Mouse (Mus musculus) midbrain, embryonic 11.5 days (tissue): ENCODE results near the gene 4930524B15Rik. TPM values are rescaled to one million over a fixed set of nuclear protein-coding genes. Genes with fewer than 3 reads are reported as not detected.
"Not testable (repeated sequence)": the region's sequence is repeated elsewhere in the genome, so short reads cannot be mapped to it uniquely, and the experiment has no call there.

Source experiments
- ATAC-seq: fragments of 200-750 bp; cut with Nextera tagmentation; 2 replicates; pipeline ENCODE4 v1.8.0; 2017; ENCODE audit warnings: moderate TSS enrichment, moderate library complexity; ENCODE audit not compliant: low FRiP score
- DNase-seq: peaks from one replicate; pipeline ENCODE4 v3.0.0; 2015; ENCODE audit warnings: low spot score; ENCODE audit errors: missing footprints
- H3K27ac ChIP-seq: fragments of 300-500 bp; sonication (generic); 2 replicates; pipeline ENCODE4 v1.5.1; 2014; ENCODE audit warnings: low read depth, low read length
- H3K27me3 ChIP-seq: fragments of 300-500 bp; sonication (generic); 2 replicates; pipeline ENCODE4 v1.6.1; 2014; ENCODE audit warnings: mild to moderate bottlenecking, low read length, moderate library complexity, mixed read lengths; ENCODE audit not compliant: control insufficient read depth, insufficient read depth
- H3K36me3 ChIP-seq: fragments of 300-500 bp; sonication (generic); 2 replicates; pipeline ENCODE4 v1.6.1; 2014; ENCODE audit warnings: mild to moderate bottlenecking, low read length, moderate library complexity, mixed read lengths; ENCODE audit not compliant: control insufficient read depth, insufficient read depth
- H3K4me1 ChIP-seq: fragments of 300-500 bp; sonication (generic); 2 replicates; pipeline ENCODE4 v1.6.1; 2014; ENCODE audit warnings: low read length; ENCODE audit not compliant: control insufficient read depth, insufficient read depth
- H3K4me2 ChIP-seq: fragments of 300-500 bp; sonication (generic); 2 replicates; pipeline ENCODE4 v1.6.1; 2014; ENCODE audit warnings: mild to moderate bottlenecking, moderate library complexity
- H3K4me3 ChIP-seq: fragments of 300-500 bp; sonication (generic); 2 replicates; pipeline ENCODE4 v1.5.1; 2014; ENCODE audit warnings: low read depth, low read length
- H3K9ac ChIP-seq: fragments of 300-500 bp; sonication (generic); 2 replicates; pipeline ENCODE4 v1.6.1; 2014; ENCODE audit warnings: low read length
- H3K9me3 ChIP-seq: fragments of 300-500 bp; sonication (generic); 2 replicates; pipeline ENCODE4 v1.6.1; 2016; ENCODE audit warnings: low read length; ENCODE audit not compliant: control insufficient read depth
- WGBS: fragments of 180-500 bp; shearing (Covaris S2); extraction: QIAGEN DNeasy Blood & Tissue Kit; methylation state at CpG from one replicate; pipeline ENCODE4 v1.1.7; 2014; 5-methylcytosine and 5-hydroxymethylcytosine counted together
- polyA plus RNA-seq: library from polyadenylated mRNA; unstranded; fragments of >200 nt; fragmentation: Nextera tagmentation; extraction: Ambion mirVana; gene quantifications from 2 replicates; pipeline ENCODE4 v1.2.1, GENCODE M21; 2014

The 4930524B15Rik gene
- polyA plus RNA-seq, 1 experiment from 2014 or later = 0.22 TPM

GRCm38 (mm10) chr11:31981830-31982229 is 16.4 kb downstream of the 4930524B15Rik start:
- Histone ChIP-seq H3K9ac (no peak overlapping the region), H3K36me3 (no peaks in the 10 kb centered on the region), H3K4me2 (no peak overlapping the region), H3K27ac (no peak overlapping the region), H3K4me3 (no peak overlapping the region), H3K4me1 (no peaks in the 10 kb centered on the region), H3K27me3 (no peaks in the 10 kb centered on the region), H3K9me3 (peaks cover 2% of the 10 kb centered on the region; the same call in 1 of the 2 replicates)
- DNase-seq (no peak), ATAC-seq (no peak)
- 89% methylated on average over 7 of the region's 7 CpGs for WGBS

DNA sequence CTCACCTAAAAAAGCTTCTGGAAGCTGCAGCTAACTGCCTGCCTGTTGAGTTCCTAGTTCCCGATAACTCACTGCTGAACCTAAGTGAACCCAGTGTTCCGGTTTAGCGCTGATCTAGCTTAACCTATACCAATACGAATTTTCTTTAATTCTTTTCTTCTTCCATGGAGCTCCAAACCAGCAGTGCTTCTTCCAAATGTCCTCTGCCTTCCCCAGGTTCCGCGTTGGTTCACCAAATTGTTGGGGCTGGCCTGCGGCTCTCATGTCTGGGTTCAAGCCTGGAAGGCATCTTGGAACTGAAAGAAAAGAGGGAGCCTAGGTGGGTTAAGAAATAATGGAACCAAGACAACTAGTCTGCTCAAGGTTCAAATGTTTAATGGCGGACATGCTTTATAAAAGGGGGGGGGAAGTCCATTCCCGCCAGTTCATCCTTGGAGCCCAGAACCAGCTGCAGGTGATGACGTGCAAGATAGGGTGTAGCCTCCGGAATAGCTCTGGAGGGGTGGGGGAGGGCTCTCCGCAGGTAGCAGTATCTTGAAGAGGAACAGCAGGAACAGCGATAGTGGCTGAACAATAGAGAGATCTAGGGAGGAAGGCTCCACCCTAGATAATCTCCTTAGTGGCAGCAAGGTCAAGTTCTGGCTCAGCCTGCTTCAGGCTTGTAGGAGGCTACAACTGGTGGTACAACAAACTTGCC is 17.0 kb downstream of the 4930524B15Rik start:
- not testable (repeated sequence) for ATAC-seq

GRCm38 (mm10) chr11:31983249-31983648 is 17.9 kb downstream of the 4930524B15Rik start:
- ATAC-seq (no peak), DNase-seq (no peak)
- Histone ChIP-seq H3K27ac (no peak overlapping the region), H3K9ac (no peak overlapping the region), H3K36me3 (no peaks in the 10 kb centered on the region), H3K9me3 (peaks cover 2% of the 10 kb centered on the region; the same call in 1 of the 2 replicates), H3K4me2 (no peak overlapping the region), H3K27me3 (no peaks in the 10 kb centered on the region), H3K4me3 (no peak overlapping the region), H3K4me1 (no peaks in the 10 kb centered on the region)

More for the DNA sequence above, 17.0 kb downstream of the 4930524B15Rik start:
- H3K27me3 ChIP-seq, DNase-seq, H3K4me1 ChIP-seq, H3K36me3 ChIP-seq, H3K27ac ChIP-seq, H3K4me2 ChIP-seq, H3K9me3 ChIP-seq, H3K4me3 ChIP-seq, H3K9ac ChIP-seq: not testable (repeated sequence)
- 87% methylated on average over 13 of the region's 13 CpGs for WGBS

GRCm38 (mm10) chr11:31984786-31985185 is 19.4 kb downstream of the 4930524B15Rik start:
- H3K9ac ChIP-seq = no peak overlapping the region
- ATAC-seq (no peak), DNase-seq (no peak)
- H3K9me3 ChIP-seq = peaks cover 2% of the 10 kb centered on the region; the same call in 1 of the 2 replicates
- H3K27ac ChIP-seq = no peak overlapping the region
- no peaks in the 10 kb centered on the region for H3K36me3 ChIP-seq
- WGBS = 56% methylated on average over 2 of the region's 2 CpGs
- no peaks in the 10 kb centered on the region for H3K4me1 ChIP-seq
- H3K4me3 ChIP-seq = no peak overlapping the region
- H3K4me2 ChIP-seq = no peak overlapping the region
- no peaks in the 10 kb centered on the region for H3K27me3 ChIP-seq

GRCm38 (mm10) chr11:31992535-31992934 is 27.1 kb downstream of the 4930524B15Rik start:
- Histone ChIP-seq H3K27ac (no peak overlapping the region), H3K36me3 (no peaks in the 10 kb centered on the region), H3K9ac (no peak overlapping the region), H3K27me3 (no peaks in the 10 kb centered on the region), H3K4me1 (no peaks in the 10 kb centered on the region), H3K4me2 (no peak overlapping the region), H3K4me3 (no peak overlapping the region), H3K9me3 (no peaks in the 10 kb centered on the region)
- 92% methylated on average over 3 of the region's 3 CpGs for WGBS
- DNase-seq (no peak), ATAC-seq (no peak)

GRCm38 (mm10) chr11:31999716-32000115 is 34.3 kb downstream of the 4930524B15Rik start:
- no peak for DNase-seq
- Histone ChIP-seq H3K36me3 (peaks cover 5% of the 10 kb centered on the region), H3K9ac (no peak overlapping the region; the same call in 1 of the 2 replicates), H3K27me3 (no peaks in the 10 kb centered on the region), H3K4me1 (peaks cover 22% of the 10 kb centered on the region), H3K9me3 (no peaks in the 10 kb centered on the region), H3K27ac (no peak overlapping the region), H3K4me3 (no peak overlapping the region), H3K4me2 (no peak overlapping the region)
- WGBS = 42% methylated on average over 2 of the region's 2 CpGs
- ATAC-seq = no peak

GRCm38 (mm10) chr11:32000281-32000680 is 34.9 kb downstream of the 4930524B15Rik start, which contains the start of gene Nsg2:
Nsg2 (plus strand) TSS chr11:32000463.
- ATAC-seq (peak; percentile 84), DNase-seq (peak; percentile 96)
- Histone ChIP-seq H3K4me2 (peak within 1 kb of the TSS; percentile 40), H3K9ac (peak within 1 kb of the TSS; percentile 74), H3K27ac (peak within 1 kb of the TSS; percentile 78), H3K36me3 (peaks cover 6% of the 10 kb centered on the region), H3K27me3 (no peaks in the 10 kb centered on the region), H3K4me1 (peaks cover 22% of the 10 kb centered on the region), H3K9me3 (no peaks in the 10 kb centered on the region), H3K4me3 (peak within 1 kb of the TSS; percentile 37)
- WGBS = under 1% methylated on average over 16 of the region's 16 CpGs

- Histone ChIP-seq H3K9me3 (peaks cover 3% of the 10 kb centered on the region; the same call in 1 of the 2 replicates), H3K4me3 (peak overlapping the region; percentile 37), H3K27me3 (no peaks in the 10 kb centered on the region), H3K9ac (peak overlapping the region; percentile 74), H3K4me1 (peaks cover 22% of the 10 kb centered on the region), H3K27ac (peak overlapping the region; percentile 76), H3K4me2 (peak overlapping the region; percentile 40), H3K36me3 (peaks cover 15% of the 10 kb centered on the region)
- 4% methylated on average over 11 of the region's 11 CpGs for WGBS
- ATAC-seq (no peak), DNase-seq (peak; percentile 94)
These were observed 36.0 kb downstream of the 4930524B15Rik start for GRCm38 (mm10) chr11:32001181-32001910.

DNA sequence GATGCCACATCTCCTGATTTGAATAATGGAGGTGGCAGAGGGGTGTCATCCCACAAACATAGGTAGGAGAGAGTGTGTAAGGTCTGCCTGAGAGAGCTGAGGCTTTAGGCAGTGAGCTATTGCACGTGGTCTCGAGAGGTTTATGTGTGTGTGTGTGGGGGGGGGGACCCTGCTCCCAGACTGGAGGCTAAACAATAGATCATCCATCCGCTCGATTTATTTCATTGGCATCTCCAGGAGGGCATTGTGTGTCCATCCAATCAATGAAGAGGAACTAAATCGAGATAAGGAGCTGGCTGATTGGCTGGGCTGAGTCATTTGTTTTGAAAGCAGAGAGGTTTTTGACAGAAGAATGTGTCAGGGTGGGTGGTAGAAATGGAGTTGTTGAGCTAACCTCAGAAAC is 37.3 kb downstream of the 4930524B15Rik start:
- Histone ChIP-seq H3K4me2 (peak overlapping the region; percentile 40), H3K27me3 (no peaks in the 10 kb centered on the region), H3K4me3 (peak overlapping the region; percentile 37), H3K9ac (peak overlapping the region; percentile 74), H3K4me1 (peaks cover 22% of the 10 kb centered on the region), H3K9me3 (peaks cover 14% of the 10 kb centered on the region), H3K27ac (peak overlapping the region; percentile 76; the same call in 1 of the 2 replicates), H3K36me3 (peaks cover 26% of the 10 kb centered on the region)
- ATAC-seq (peak; percentile 73), DNase-seq (peak; percentile 91)
- 2% methylated on average over 5 of the region's 5 CpGs for WGBS
